ENCODE assay signal across 22 mouse cellular contexts in the genomic region with DNA sequence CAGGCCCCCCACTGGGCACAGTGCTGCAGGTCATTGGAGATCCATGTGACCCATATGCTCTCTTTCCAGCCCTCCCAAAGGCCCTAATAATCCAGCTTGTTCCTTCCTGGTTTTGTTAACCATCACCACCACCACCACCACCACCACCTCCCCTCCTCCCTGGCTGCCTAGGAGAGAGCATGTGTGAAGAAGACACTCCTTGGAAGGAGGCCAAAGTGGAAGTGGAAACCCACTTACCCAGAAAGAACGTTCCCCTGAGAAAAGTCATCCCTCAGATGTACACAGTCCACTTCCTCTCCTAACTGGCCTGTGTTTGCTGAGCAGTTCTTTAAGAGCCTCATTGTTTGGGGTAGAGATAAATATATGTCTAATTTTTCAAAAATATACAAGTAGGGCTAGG.
DNase-seq lines count a peak whose midpoint lies in the region; TF ChIP-seq lines count a peak whose summit lies in the region.
"Had no signal": no experiment of that assay in that cellular context is flagged by ENCODE, and none has a peak within 500 bp of the region (broad histone marks: within the 10 kb centered on the region; RNA-seq: fewer than 3 reads in every experiment).

No protein-coding gene starts in this region.

- H3K9ac ChIP-seq in CH12.LX (ENCODE audit: insufficient read depth, low read depth): no peak overlapping the region
- H3K9ac ChIP-seq: embryonic facial prominence, embryonic 13.5 days; liver, embryonic 12.5 days; lung, embryonic 15.5 days had no signal

- H3K27ac ChIP-seq in CH12.LX (ENCODE audit: insufficient read depth, low read depth): no peak overlapping the region
- H3K27ac ChIP-seq: embryonic facial prominence, embryonic 13.5 days; heart, embryonic 10.5 days; hindbrain, embryonic 10.5 days; left cerebral cortex, adult 2 months; liver, embryonic 12.5 days; lung, embryonic 15.5 days had no signal

- peak; percentile 16 for DNase-seq in lung, postnatal 10 days
- no peak for DNase-seq in lung, postnatal 25 days (ENCODE audit: low spot score)
- peak; percentile 25 for DNase-seq in CH12.LX (ENCODE audit: extremely low read depth)
- peak; percentile 45 for DNase-seq in R1 (ENCODE audit: low read depth, low spot score)
- peak; percentile 5 for DNase-seq in skeletal muscle tissue, adult 2 months (ENCODE audit: low read depth, low spot score)
- DNase-seq in right cerebral cortex, postnatal 4 days: no peak
- DNase-seq in kidney, adult 18-20 months: no peak
- DNase-seq: cerebellum, adult 9-10 months; gastrocnemius, postnatal 25 days; kidney, adult 9 months; kidney, postnatal 36 days; layer of hippocampus, adult 9-11 months; midbrain, embryonic 14.5 days; right cerebral cortex, adult 18-20 months had no signal

- no peak for TF ChIP-seq CTCF in CH12.LX (conservative IDR thresholded peaks at IDR 0.05 in 1 of 2, IDR thresholded peaks at IDR 0.05 in 1 of 2; ENCODE audit: low read depth in 2 of 2, low read length in 2 of 2)

- no peaks in the 10 kb centered on the region for H3K36me3 ChIP-seq in CH12.LX (replicated peaks in 1 of 2; ENCODE audit: control insufficient read depth in 1 of 2, insufficient read depth in 1 of 2, low read length in 1 of 2)
- H3K36me3 ChIP-seq: embryonic facial prominence, embryonic 13.5 days; G1E; heart, embryonic 10.5 days; hindbrain, embryonic 10.5 days; liver, embryonic 12.5 days; lung, embryonic 15.5 days had no signal

- H3K4me2 ChIP-seq in CH12.LX (ENCODE audit: insufficient read depth, low read depth, poor library complexity, severe bottlenecking): no peak overlapping the region
- H3K4me2 ChIP-seq: embryonic facial prominence, embryonic 13.5 days; liver, embryonic 12.5 days; lung, embryonic 15.5 days had no signal

- no peak overlapping the region for H3K4me3 ChIP-seq in CH12.LX (replicated peaks in 1 of 3; ENCODE audit: low read depth in 2 of 3, low read length in 2 of 3, poor library complexity in 1 of 3)
- H3K4me3 ChIP-seq: embryonic facial prominence, embryonic 13.5 days; heart, embryonic 10.5 days; hindbrain, embryonic 10.5 days; left cerebral cortex, adult 2 months; liver, embryonic 12.5 days; lung, embryonic 15.5 days; megakaryocyte, embryonic 14.5 days had no signal

- dilution Hi-C loops in CH12.LX (cut with MboI; ENCODE audit: extremely low pct_ligation_motif_present, extremely low pct_unique_long_range_greater_than_20kb, low sequenced_read_pairs): no loop called here

- no peaks in the 10 kb centered on the region for H3K79me2 ChIP-seq in CH12.LX (replicated peaks; ENCODE audit: control insufficient read depth, extremely low read depth, insufficient read depth, poor library complexity, severe bottlenecking)

- peaks cover 51% of the 10 kb centered on the region for H3K27me3 ChIP-seq in CH12.LX (replicated peaks)
- H3K27me3 ChIP-seq: embryonic facial prominence, embryonic 13.5 days; lung, embryonic 15.5 days had no signal

- in situ Hi-C loops in CH12.LX (cut with MboI; ENCODE audit: low pct_ligation_motif_present, low pct_unique_long_range_greater_than_20kb, low sequenced_read_pairs): no loop called here

- TF ChIP-seq EP300 in CH12.LX (IDR thresholded peaks at IDR 0.05; ENCODE audit: low read length): peak; percentile 39; the same call in 1 of the 2 replicates

- H3K4me1 ChIP-seq in CH12.LX (ENCODE audit: control insufficient read depth in 1 of 2, insufficient read depth in 2 of 2): peaks cover 3 to 16% of the 10 kb centered on the region in 2 experiments; a peak in 3 of 4 replicates
- H3K4me1 ChIP-seq: liver, embryonic 12.5 days; lung, embryonic 15.5 days had no signal

- TF ChIP-seq POLR2A in CH12.LX (IDR thresholded peaks at IDR 0.05; ENCODE audit: low read depth, low read length): no peak

- peaks cover 8% of the 10 kb centered on the region for H3K9me3 ChIP-seq in CH12.LX (replicated peaks; ENCODE audit: low read length)
- H3K9me3 ChIP-seq: embryonic facial prominence, embryonic 13.5 days; G1E; heart, embryonic 10.5 days; hindbrain, embryonic 10.5 days; liver, embryonic 12.5 days; lung, embryonic 15.5 days had no signal

- no peak for TF ChIP-seq RAD21 in CH12.LX (IDR thresholded peaks at IDR 0.05; ENCODE audit: low read depth, low read length)

TF ChIP-seq in CH12.LX, 34 proteins besides CTCF, POLR2A, EP300 and RAD21:
- TF ChIP-seq KAT2A (IDR thresholded peaks at IDR 0.05; ENCODE audit: insufficient replicate concordance, low read length) (no peak), USF2 (conservative IDR thresholded peaks at IDR 0.05; ENCODE audit: low read depth, low read length) (no peak), MYC (IDR thresholded peaks at IDR 0.05; ENCODE audit: low read depth, low read length) (no peak), ZKSCAN1 (IDR thresholded peaks at IDR 0.05; ENCODE audit: borderline replicate concordance, low read depth, low read length) (no peak), UBTF (IDR thresholded peaks at IDR 0.05; ENCODE audit: low read depth, low read length) (no peak), JUND (conservative IDR thresholded peaks at IDR 0.05; ENCODE audit: low read depth, low read length) (no peak), CHD2 (IDR thresholded peaks at IDR 0.05; ENCODE audit: low read length) (no peak), ZMIZ1 (IDR thresholded peaks at IDR 0.05; ENCODE audit: low read depth, low read length) (no peak), IRF4 (IDR thresholded peaks at IDR 0.05; ENCODE audit: low read depth, low read length) (no peak), ZNF384 (IDR thresholded peaks at IDR 0.05; ENCODE audit: low read depth, low read length) (no peak)

Comparison
In these comparisons a context has a peak if more than half of its experiments do, and no peak if none do; other contexts are left out.
1. DNase-seq: peak in lung, postnatal 10 days (single experiment), CH12.LX (single experiment), R1 (single experiment) and skeletal muscle tissue, adult 2 months (single experiment); none in lung, postnatal 25 days (single experiment), right cerebral cortex, postnatal 4 days (single experiment) and kidney, adult 18-20 months (single experiment).